Mouse (Mus musculus) neural tube, embryonic 15.5 days (tissue): Measurements from ENCODE around the gene Rrp12. TPM values are rescaled to one million over a fixed set of nuclear protein-coding genes. Genes with fewer than 3 reads are reported as not detected.
"Not testable (repeated sequence)": the region's sequence is repeated elsewhere in the genome, so short reads cannot be mapped to it uniquely, and the experiment has no call there.

Experiments used
- ATAC-seq: fragments of 200-750 bp; cut with Nextera tagmentation; 2 replicates; pipeline ENCODE4 v1.8.0; 2017; ENCODE audit warnings: mild to moderate bottlenecking, moderate TSS enrichment, moderate library complexity; ENCODE audit not compliant: low FRiP score
- H3K27ac ChIP-seq: fragments of 300-500 bp; sonication (generic); replicated peaks from 2 replicates; pipeline ENCODE4 v1.5.1; 2015; ENCODE audit warnings: mild to moderate bottlenecking, inconsistent platforms
- H3K27me3 ChIP-seq: fragments of 300-500 bp; sonication (generic); replicated peaks from 2 replicates; pipeline ENCODE4 v1.6.1; 2015; ENCODE audit warnings: inconsistent platforms
- H3K36me3 ChIP-seq: fragments of 300-500 bp; sonication (generic); 2 replicates; pipeline ENCODE4 v1.6.1; 2015; ENCODE audit warnings: inconsistent platforms
- H3K4me1 ChIP-seq: fragments of 300-500 bp; sonication (generic); 2 replicates; pipeline ENCODE4 v1.6.1; 2015; ENCODE audit warnings: inconsistent platforms
- H3K4me2 ChIP-seq: fragments of 300-500 bp; sonication (generic); 2 replicates; pipeline ENCODE4 v1.6.1; 2015; ENCODE audit warnings: inconsistent platforms, mild to moderate bottlenecking, moderate library complexity
- H3K4me3 ChIP-seq: fragments of 300-500 bp; sonication (generic); replicated peaks from 2 replicates; pipeline ENCODE4 v1.5.1; 2015; ENCODE audit warnings: mild to moderate bottlenecking, inconsistent platforms
- H3K9ac ChIP-seq: fragments of 300-500 bp; sonication (generic); replicated peaks from 2 replicates; pipeline ENCODE4 v1.6.1; 2015; ENCODE audit warnings: mild to moderate bottlenecking, inconsistent platforms
- H3K9me3 ChIP-seq: fragments of 300-500 bp; sonication (generic); replicated peaks from 2 replicates; pipeline ENCODE4 v1.6.1; 2016; ENCODE audit warnings: inconsistent platforms
- WGBS: fragments of 180-500 bp; shearing (Covaris S2); methylation state at CpG from one replicate; pipeline ENCODE4 v1.1.7; 2015; ENCODE audit warnings: mixed read lengths; 5-methylcytosine and 5-hydroxymethylcytosine counted together
- polyA plus RNA-seq: library from polyadenylated mRNA; unstranded; fragments of >200 nt; fragmentation: Nextera tagmentation; extraction: Ambion mirVana; gene quantifications from 2 replicates; pipeline ENCODE4 v1.2.1, GENCODE M21; 2015

The Rrp12 gene
- polyA plus RNA-seq, 1 experiment from 2014 or later, result 17.9 TPM

- not testable (repeated sequence) for H3K9me3 ChIP-seq, H3K9ac ChIP-seq, H3K27me3 ChIP-seq, H3K4me3 ChIP-seq, H3K27ac ChIP-seq, ATAC-seq
- Histone ChIP-seq H3K36me3 (peaks cover 34% of the 10 kb centered on the region), H3K4me2 (peak overlapping the region; percentile 92; the same call in 1 of the 2 replicates), H3K4me1 (peaks cover 29% of the 10 kb centered on the region)
Observed at GRCm38 (mm10) chr19:41914592-41914882, 18.6 kb upstream of the Rrp12 start.

GRCm38 (mm10) chr19:41913774-41914591 lies 18.0 kb upstream of the Rrp12 start:
- WGBS, result 43% methylated on average over 6 of the region's 6 CpGs
- Histone ChIP-seq H3K27me3 (no peaks in the 10 kb centered on the region), H3K27ac (no peak overlapping the region), H3K4me3 (peak overlapping the region; percentile 74), H3K4me1 (peaks cover 29% of the 10 kb centered on the region), H3K9me3 (no peaks in the 10 kb centered on the region), H3K36me3 (peaks cover 28% of the 10 kb centered on the region), H3K4me2 (peak overlapping the region; percentile 92), H3K9ac (peak overlapping the region; percentile 87; the same call in 1 of the 2 replicates)
- ATAC-seq, result no peak

- H3K27ac ChIP-seq, result peak overlapping the region; percentile 90
- peaks cover 29% of the 10 kb centered on the region for H3K4me1 ChIP-seq
Observed at GRCm38 (mm10) chr19:41912121-41913080, 16.4 kb upstream of the Rrp12 start.

GRCm38 (mm10) chr19:41911178-41912073 lies 15.5 kb upstream of the Rrp12 start, which contains the start of gene Pgam1:
Pgam1 (plus strand) TSS chr19:41911923.
- Histone ChIP-seq H3K9ac (peak within 1 kb of the TSS; percentile 87), H3K36me3 (peaks cover 13% of the 10 kb centered on the region), H3K4me2 (peak within 1 kb of the TSS; percentile 92), H3K4me3 (peak within 1 kb of the TSS; percentile 74), H3K27ac (peak within 1 kb of the TSS; percentile 90), H3K9me3 (no peaks in the 10 kb centered on the region), H3K27me3 (no peaks in the 10 kb centered on the region), H3K4me1 (peaks cover 29% of the 10 kb centered on the region)
- WGBS, result 5% methylated on average over 52 of the region's 54 CpGs
- peak; percentile 93 for ATAC-seq

More at GRCm38 (mm10) chr19:41912121-41913080, 16.4 kb upstream of the Rrp12 start:
- H3K27me3 ChIP-seq, result no peaks in the 10 kb centered on the region
- H3K9me3 ChIP-seq, result no peaks in the 10 kb centered on the region
- H3K36me3 ChIP-seq, result peaks cover 22% of the 10 kb centered on the region
- H3K4me3 ChIP-seq, result peak overlapping the region; percentile 74
- H3K9ac ChIP-seq, result peak overlapping the region; percentile 87
- H3K4me2 ChIP-seq, result peak overlapping the region; percentile 92
- ATAC-seq, result peak; percentile 79
- WGBS, result under 1% methylated on average over 52 of the region's 53 CpGs

GRCm38 (mm10) chr19:41910396-41910795 lies 14.4 kb upstream of the Rrp12 start:
- no peak overlapping the region for H3K9ac ChIP-seq
- H3K4me2 ChIP-seq, result no peak overlapping the region
- H3K27me3 ChIP-seq, result no peaks in the 10 kb centered on the region
- H3K4me1 ChIP-seq, result peaks cover 29% of the 10 kb centered on the region
- 82% methylated on average over 2 of the region's 2 CpGs for WGBS
- no peak for ATAC-seq
- 0 out of 2 replicates have a peak, but pooled peaks cover 4% of the 10 kb centered on the region for H3K36me3 ChIP-seq
- H3K27ac ChIP-seq, result no peak overlapping the region
- no peak overlapping the region for H3K4me3 ChIP-seq
- no peaks in the 10 kb centered on the region for H3K9me3 ChIP-seq

GRCm38 (mm10) chr19:41908736-41909135 lies 12.8 kb upstream of the Rrp12 start:
- H3K4me1 ChIP-seq, result peaks cover 14% of the 10 kb centered on the region
- H3K4me3 ChIP-seq, result no peak overlapping the region
- no peak overlapping the region for H3K9ac ChIP-seq
- H3K36me3 ChIP-seq, result 0 out of 2 replicates have a peak, but pooled peaks cover 2% of the 10 kb centered on the region
- no peak for ATAC-seq
- H3K9me3 ChIP-seq, result no peaks in the 10 kb centered on the region
- 84% methylated on average over 3 of the region's 3 CpGs for WGBS
- no peak overlapping the region for H3K4me2 ChIP-seq
- H3K27me3 ChIP-seq, result no peaks in the 10 kb centered on the region
- no peak overlapping the region for H3K27ac ChIP-seq

GRCm38 (mm10) chr19:41907079-41907760 lies 11.2 kb upstream of the Rrp12 start:
- Histone ChIP-seq H3K27ac (no peak overlapping the region), H3K4me1 (no peaks in the 10 kb centered on the region), H3K9me3 (no peaks in the 10 kb centered on the region), H3K27me3 (no peaks in the 10 kb centered on the region), H3K4me2 (no peak overlapping the region), H3K9ac (no peak overlapping the region), H3K4me3 (no peak overlapping the region), H3K36me3 (no peaks in the 10 kb centered on the region)
- ATAC-seq, result no peak
- 53% methylated on average over 8 of the region's 8 CpGs for WGBS

GRCm38 (mm10) chr19:41906311-41907078 lies 10.5 kb upstream of the Rrp12 start:
- H3K36me3 ChIP-seq, result no peaks in the 10 kb centered on the region
- H3K9me3 ChIP-seq, result no peaks in the 10 kb centered on the region
- H3K4me2 ChIP-seq, result no peak overlapping the region
- no peak overlapping the region for H3K4me3 ChIP-seq
- ATAC-seq, result no peak
- no peaks in the 10 kb centered on the region for H3K4me1 ChIP-seq
- no peaks in the 10 kb centered on the region for H3K27me3 ChIP-seq
- no peak overlapping the region for H3K9ac ChIP-seq
- no peak overlapping the region for H3K27ac ChIP-seq
- 70% methylated on average over 6 of the region's 6 CpGs for WGBS

- Histone ChIP-seq H3K27ac (no peak overlapping the region), H3K4me2 (no peak overlapping the region), H3K27me3 (no peaks in the 10 kb centered on the region), H3K4me3 (no peak overlapping the region), H3K9ac (no peak overlapping the region), H3K4me1 (no peaks in the 10 kb centered on the region), H3K36me3 (no peaks in the 10 kb centered on the region), H3K9me3 (no peaks in the 10 kb centered on the region)
- WGBS, result 90% methylated on average over 2 of the region's 2 CpGs
- no peak for ATAC-seq
Observed at GRCm38 (mm10) chr19:41905246-41905645, 9.3 kb upstream of the Rrp12 start.
